Mouse (Mus musculus): Measurements from ENCODE around the gene Akr1c13.

The Akr1c13 gene

GRCm38 (mm10) chr13:4244861-4245559, 54.1 kb downstream of the Akr1c13 start:
- DNase-seq, result peak; percentile 80

GRCm38 (mm10) chr13:4249347-4249746, 58.4 kb downstream of the Akr1c13 start:
- DNase-seq, result no peak
